Mouse (Mus musculus): ENCODE measurements at regions not wholly inside any gene's neighbourhood (a gene's known extent, or its start where the extent isn't known, plus 50 kb on each side); places are given as distances from the start of the nearest gene placed in this dataset.

- H3K9ac ChIP-seq (ENCODE audit: low read depth, low read length): no peak overlapping the region
- H3K4me3 ChIP-seq (ENCODE audit: low read depth, low read length): no peak overlapping the region
- no peaks in the 10 kb centered on the region for H3K36me3 ChIP-seq (ENCODE audit: control insufficient read depth, insufficient read depth)
- no peak overlapping the region for H3K4me2 ChIP-seq (ENCODE audit: low read depth, low read length)
- H3K4me1 ChIP-seq (ENCODE audit: control insufficient read depth, low read depth, low read length): no peaks in the 10 kb centered on the region
- H3K9me3 ChIP-seq (replicated peaks; ENCODE audit: control insufficient read depth, low read length): no peaks in the 10 kb centered on the region
- no peak overlapping the region for H3K27ac ChIP-seq (ENCODE audit: low read length)
- no peaks in the 10 kb centered on the region for H3K27me3 ChIP-seq (ENCODE audit: control insufficient read depth, insufficient read depth, low read depth, low read length)
- 37% methylated on average over 3 of the region's 3 CpGs for WGBS (ENCODE audit: insufficient replicate concordance)
- ATAC-seq (ENCODE audit: low read depth): no peak
These were observed 179.9 kb upstream of the Tacr3 start for GRCm38 (mm10) chr3:134648727-134649445.

GRCm38 (mm10) chr3:134654051-134654450 lies 174.8 kb upstream of the Tacr3 start:
- H3K4me1 ChIP-seq (ENCODE audit: control insufficient read depth, low read depth, low read length): no peaks in the 10 kb centered on the region

GRCm38 (mm10) chr3:134694893-134695292 lies 133.9 kb upstream of the Tacr3 start:
- H3K9ac ChIP-seq (ENCODE audit: low read depth, low read length): no peak overlapping the region
- no peak overlapping the region for H3K4me3 ChIP-seq (ENCODE audit: low read depth, low read length)
- 74% methylated on average over 2 of the region's 2 CpGs for WGBS (ENCODE audit: insufficient replicate concordance)
- H3K27ac ChIP-seq (ENCODE audit: low read length): no peak overlapping the region
- H3K9me3 ChIP-seq (replicated peaks; ENCODE audit: control insufficient read depth, low read length): no peaks in the 10 kb centered on the region
- no peak overlapping the region for H3K4me2 ChIP-seq (ENCODE audit: low read depth, low read length)
- ATAC-seq (ENCODE audit: low read depth): no peak
- H3K4me1 ChIP-seq (ENCODE audit: control insufficient read depth, low read depth, low read length): no peaks in the 10 kb centered on the region
- H3K27me3 ChIP-seq (ENCODE audit: control insufficient read depth, insufficient read depth, low read depth, low read length): no peaks in the 10 kb centered on the region
- H3K36me3 ChIP-seq (ENCODE audit: control insufficient read depth, insufficient read depth): no peaks in the 10 kb centered on the region

More at GRCm38 (mm10) chr3:134654051-134654450, 174.8 kb upstream of the Tacr3 start:
- WGBS (ENCODE audit: insufficient replicate concordance): 31% methylated on average over 4 of the region's 4 CpGs
- ATAC-seq (ENCODE audit: low read depth): no peak
- no peak overlapping the region for H3K4me2 ChIP-seq (ENCODE audit: low read depth, low read length)
- H3K27me3 ChIP-seq (ENCODE audit: control insufficient read depth, insufficient read depth, low read depth, low read length): no peaks in the 10 kb centered on the region
- no peak overlapping the region for H3K4me3 ChIP-seq (ENCODE audit: low read depth, low read length)
- no peaks in the 10 kb centered on the region for H3K9me3 ChIP-seq (replicated peaks; ENCODE audit: control insufficient read depth, low read length)
- no peaks in the 10 kb centered on the region for H3K36me3 ChIP-seq (ENCODE audit: control insufficient read depth, insufficient read depth)
- no peak overlapping the region for H3K9ac ChIP-seq (ENCODE audit: low read depth, low read length)
- H3K27ac ChIP-seq (ENCODE audit: low read length): no peak overlapping the region

GRCm38 (mm10) chr3:134718620-134719019 lies 110.2 kb upstream of the Tacr3 start:
- no peaks in the 10 kb centered on the region for H3K9me3 ChIP-seq (replicated peaks; ENCODE audit: control insufficient read depth, low read length)
- no peak overlapping the region for H3K4me3 ChIP-seq (ENCODE audit: low read depth, low read length)
- H3K27me3 ChIP-seq (ENCODE audit: control insufficient read depth, insufficient read depth, low read depth, low read length): no peaks in the 10 kb centered on the region
- no peak overlapping the region for H3K9ac ChIP-seq (ENCODE audit: low read depth, low read length)
- WGBS (ENCODE audit: insufficient replicate concordance): 21% methylated on average over 2 of the region's 2 CpGs
- H3K4me2 ChIP-seq (ENCODE audit: low read depth, low read length): no peak overlapping the region
- H3K27ac ChIP-seq (ENCODE audit: low read length): no peak overlapping the region
- H3K4me1 ChIP-seq (ENCODE audit: control insufficient read depth, low read depth, low read length): no peaks in the 10 kb centered on the region
- no peak for ATAC-seq (ENCODE audit: low read depth)
- no peaks in the 10 kb centered on the region for H3K36me3 ChIP-seq (ENCODE audit: control insufficient read depth, insufficient read depth)

GRCm38 (mm10) chr3:134735684-134736083 lies 93.1 kb upstream of the Tacr3 start:
- Histone ChIP-seq H3K27me3 (ENCODE audit: control insufficient read depth, insufficient read depth, low read depth, low read length) (no peaks in the 10 kb centered on the region), H3K4me1 (ENCODE audit: control insufficient read depth, low read depth, low read length) (no peaks in the 10 kb centered on the region), H3K9me3 (replicated peaks; ENCODE audit: control insufficient read depth, low read length) (no peaks in the 10 kb centered on the region), H3K4me2 (ENCODE audit: low read depth, low read length) (no peak overlapping the region), H3K4me3 (ENCODE audit: low read depth, low read length) (no peak overlapping the region), H3K27ac (ENCODE audit: low read length) (no peak overlapping the region), H3K9ac (ENCODE audit: low read depth, low read length) (no peak overlapping the region), H3K36me3 (ENCODE audit: control insufficient read depth, insufficient read depth) (no peaks in the 10 kb centered on the region)
- ATAC-seq (ENCODE audit: low read depth): no peak
- WGBS (ENCODE audit: insufficient replicate concordance): 64% methylated on average over 1 of the region's 1 CpGs

- no peak overlapping the region for H3K4me3 ChIP-seq (ENCODE audit: low read depth, low read length)
- H3K4me2 ChIP-seq (ENCODE audit: low read depth, low read length): no peak overlapping the region
- no peak for ATAC-seq (ENCODE audit: low read depth)
- no peaks in the 10 kb centered on the region for H3K36me3 ChIP-seq (ENCODE audit: control insufficient read depth, insufficient read depth)
- no peak overlapping the region for H3K27ac ChIP-seq (ENCODE audit: low read length)
- H3K27me3 ChIP-seq (ENCODE audit: control insufficient read depth, insufficient read depth, low read depth, low read length): no peaks in the 10 kb centered on the region
- H3K4me1 ChIP-seq (ENCODE audit: control insufficient read depth, low read depth, low read length): no peaks in the 10 kb centered on the region
- WGBS (ENCODE audit: insufficient replicate concordance): 90% methylated on average over 1 of the region's 1 CpGs
- H3K9me3 ChIP-seq (replicated peaks; ENCODE audit: control insufficient read depth, low read length): no peaks in the 10 kb centered on the region
- no peak overlapping the region for H3K9ac ChIP-seq (ENCODE audit: low read depth, low read length)
These were observed 67.7 kb upstream of the Tacr3 start for GRCm38 (mm10) chr3:134761108-134761507.

GRCm38 (mm10) chr3:134763264-134763936 lies 65.4 kb upstream of the Tacr3 start:
- no peak overlapping the region for H3K4me3 ChIP-seq (ENCODE audit: low read depth, low read length)
- H3K9ac ChIP-seq (ENCODE audit: low read depth, low read length): no peak overlapping the region
- H3K27me3 ChIP-seq (ENCODE audit: control insufficient read depth, insufficient read depth, low read depth, low read length): no peaks in the 10 kb centered on the region
- no peaks in the 10 kb centered on the region for H3K9me3 ChIP-seq (replicated peaks; ENCODE audit: control insufficient read depth, low read length)
- ATAC-seq (ENCODE audit: low read depth): no peak
- 47% methylated on average over 4 of the region's 4 CpGs for WGBS (ENCODE audit: insufficient replicate concordance)
- no peaks in the 10 kb centered on the region for H3K4me1 ChIP-seq (ENCODE audit: control insufficient read depth, low read depth, low read length)
- no peak overlapping the region for H3K27ac ChIP-seq (ENCODE audit: low read length)
- no peak overlapping the region for H3K4me2 ChIP-seq (ENCODE audit: low read depth, low read length)
- H3K36me3 ChIP-seq (ENCODE audit: control insufficient read depth, insufficient read depth): no peaks in the 10 kb centered on the region

Measured in liver, embryonic 16.5 days (tissue).